Mouse (Mus musculus) left cerebral cortex, postnatal 10 days (tissue): ENCODE data around the gene Ormdl2. TPM values are rescaled to one million over a fixed set of nuclear protein-coding genes. Genes with fewer than 3 reads are reported as not detected.
A peak's percentile ranks its signal among the peaks of the same experiment; 100 is the strongest.

ENCODE experiments used
- DNase-seq, 2 experiments: peaks; one replicate each; pipeline ENCODE4 v3.0.0; 2021 to 2022; ENCODE audit warnings: low spot score in 2 of 2, mixed read lengths in 1 of 2; ENCODE audit errors: extremely low spot score in 1 of 2
- intact Hi-C: fragments of 180-260 bp; cut with DNase I; formaldehyde crosslinking; loops from one replicate; pipeline ENCODE4 v1.15.1; 2025
- total RNA-seq, 2 experiments: library from RNA; stranded (reverse); gene quantifications; 2 replicates each; pipeline ENCODE4 v1.2.3; 2021

The Ormdl2 gene
- total RNA-seq, 2 experiments from 2014 or later: 4.4 to 6.7 TPM

GRCm38 (mm10) chr10:128805092-128806000 lies 16.1 kb downstream of the Ormdl2 start:
- peak; percentile 93 to 98 for DNase-seq
- intact Hi-C loops: no loop called here

GRCm38 (mm10) chr10:128804271-128805091 lies 17.0 kb downstream of the Ormdl2 start, which contains the start of gene Tmem198b:
Tmem198b (minus strand) TSS chr10:128804370.
- intact Hi-C loops: no loop called here
- peak; percentile 73 to 83 for DNase-seq

GRCm38 (mm10) chr10:128803771-128804270 lies 17.6 kb downstream of the Ormdl2 start, which contains the start of gene Dnajc14:
Dnajc14 (plus strand) TSS chr10:128804062.
- DNase-seq: peak; percentile 77 to 79
- intact Hi-C loops: no loop called here

- intact Hi-C loops: no loop called here
- no peak for DNase-seq
Observed at GRCm38 (mm10) chr10:128803361-128803760, 18.1 kb downstream of the Ormdl2 start.

GRCm38 (mm10) chr10:128802956-128803355 lies 18.5 kb downstream of the Ormdl2 start:
- intact Hi-C loops: no loop called here
- peak in 1 of 2 experiments; percentile 22 for DNase-seq

GRCm38 (mm10) chr10:128801981-128802495 lies 19.4 kb downstream of the Ormdl2 start:
- intact Hi-C loops: no loop called here

GRCm38 (mm10) chr10:128798676-128799075 lies 22.8 kb downstream of the Ormdl2 start:
- intact Hi-C loops: no loop called here
- peak in 1 of 2 experiments; percentile 9 for DNase-seq

More at GRCm38 (mm10) chr10:128801981-128802495, 19.4 kb downstream of the Ormdl2 start:
- peak in 1 of 2 experiments; percentile 39 for DNase-seq

GRCm38 (mm10) chr10:128795581-128795980 lies 25.9 kb downstream of the Ormdl2 start:
- intact Hi-C loops: no loop called here
- DNase-seq: peak in 1 of 2 experiments; percentile 27

GRCm38 (mm10) chr10:128794391-128794790 lies 27.1 kb downstream of the Ormdl2 start:
- DNase-seq: peak in 1 of 2 experiments; percentile 7
- intact Hi-C loops: no loop called here

GRCm38 (mm10) chr10:128793258-128793657 lies 28.2 kb downstream of the Ormdl2 start:
- DNase-seq: no peak
- intact Hi-C loops: no loop called here

GRCm38 (mm10) chr10:128792041-128792440 lies 29.4 kb downstream of the Ormdl2 start:
- intact Hi-C loops: no loop called here
- no peak for DNase-seq

- DNase-seq: peak in 1 of 2 experiments; percentile 21
- intact Hi-C loops: no loop called here
Observed at GRCm38 (mm10) chr10:128790398-128791124, 30.9 kb downstream of the Ormdl2 start, which contains the start of gene Mmp19. Mmp19 (plus strand) TSS chr10:128790910.

- DNase-seq: no peak
- intact Hi-C loops: no loop called here
Observed at GRCm38 (mm10) chr10:128780200-128780599, 41.2 kb downstream of the Ormdl2 start.

- peak in 1 of 2 experiments; percentile 84 for DNase-seq
- intact Hi-C loops: no loop called here
Observed at GRCm38 (mm10) chr10:128779011-128779795, 42.2 kb downstream of the Ormdl2 start.

GRCm38 (mm10) chr10:128778441-128778840 lies 43.0 kb downstream of the Ormdl2 start:
- intact Hi-C loops: no loop called here
- DNase-seq: no peak

GRCm38 (mm10) chr10:128773685-128774084 lies 47.8 kb downstream of the Ormdl2 start:
- intact Hi-C loops: no loop called here
- DNase-seq: no peak

GRCm38 (mm10) chr10:128772895-128773294 lies 48.5 kb downstream of the Ormdl2 start:
- intact Hi-C loops: no loop called here
- DNase-seq: no peak
